Comparison of ENCODE assay signal across 9 mouse cellular contexts in genomic region chr5:5507701-5508225, GRCm38 (mm10). TPM values are rescaled to one million over a fixed set of nuclear protein-coding genes. Genes with fewer than 3 reads are reported as not detected.
DNase-seq lines count a peak whose midpoint lies in the region; ATAC-seq lines count a peak whose summit lies in the region.
"Had no signal": no experiment of that assay in that cellular context is flagged by ENCODE, and none has a peak within 500 bp of the region (broad histone marks: within the 10 kb centered on the region; RNA-seq: fewer than 3 reads in every experiment).

No protein-coding gene starts in this region.

- peaks cover 2% of the 10 kb centered on the region; the same call in 1 of the 2 replicates for H3K36me3 ChIP-seq in liver, embryonic 16.5 days (ENCODE audit: control insufficient read depth, insufficient read depth)
- H3K36me3 ChIP-seq in neural tube, embryonic 13.5 days, result 0 out of 2 replicates have a peak, but pooled peaks cover 3% of the 10 kb centered on the region

- 62% methylated on average over 20 of the region's 20 CpGs for WGBS in liver, embryonic 16.5 days (ENCODE audit: insufficient replicate concordance)
- 18% methylated on average over 20 of the region's 20 CpGs for WGBS in neural tube, embryonic 13.5 days

- no peak overlapping the region for H3K4me2 ChIP-seq in liver, embryonic 16.5 days (ENCODE audit: low read depth, low read length)
- peak overlapping the region; percentile 44 for H3K4me2 ChIP-seq in neural tube, embryonic 13.5 days

- H3K9ac ChIP-seq in liver, embryonic 16.5 days (ENCODE audit: low read depth, low read length), result no peak overlapping the region
- peak overlapping the region; percentile 52 for H3K9ac ChIP-seq in neural tube, embryonic 13.5 days

- no peaks in the 10 kb centered on the region for H3K9me3 ChIP-seq in liver, embryonic 16.5 days (replicated peaks; ENCODE audit: control insufficient read depth, low read length)
- H3K9me3 ChIP-seq in neural tube, embryonic 13.5 days, result no peaks in the 10 kb centered on the region

- peak; percentile 48 to 52 for DNase-seq in B cell, adult 2 months
- peak; percentile 73 for DNase-seq in adrenal gland, adult 2 months
- peak; percentile 61 for DNase-seq in embryo, embryonic 9.5 days (ENCODE audit: extremely low spot score)
- peak; percentile 57 to 76 for DNase-seq in heart, postnatal 10 days
- DNase-seq in kidney, postnatal 25 days, result peak; percentile 75 to 86
- DNase-seq in urinary bladder, postnatal 10 days (ENCODE audit: low spot score), result peak; percentile 19

- H3K4me1 ChIP-seq in liver, embryonic 16.5 days (ENCODE audit: control insufficient read depth, low read depth, low read length), result no peaks in the 10 kb centered on the region
- H3K4me1 ChIP-seq in neural tube, embryonic 13.5 days (replicated peaks), result peaks cover 22% of the 10 kb centered on the region

- ATAC-seq in liver, embryonic 16.5 days (ENCODE audit: low read depth), result peak; percentile 13; the same call in 1 of the 2 replicates
- peak; percentile 84 for ATAC-seq in neural tube, embryonic 13.5 days (ENCODE audit: low read depth)

- intact Hi-C loops in heart, postnatal 10 days (cut with DNase I), result no loop called here

- H3K27ac ChIP-seq in liver, embryonic 16.5 days (ENCODE audit: low read length), result no peak overlapping the region
- H3K27ac ChIP-seq in neural tube, embryonic 13.5 days (replicated peaks), result peak overlapping the region; percentile 61
- H3K27ac ChIP-seq: macrophage had no signal

- H3K4me3 ChIP-seq in liver, embryonic 16.5 days (ENCODE audit: low read depth, low read length), result no peak overlapping the region
- H3K4me3 ChIP-seq in neural tube, embryonic 13.5 days, result peak overlapping the region; percentile 13; the same call in 1 of the 2 replicates

- no peaks in the 10 kb centered on the region for H3K27me3 ChIP-seq in liver, embryonic 16.5 days (ENCODE audit: control insufficient read depth, insufficient read depth, low read depth, low read length)
- H3K27me3 ChIP-seq in neural tube, embryonic 13.5 days, result no peaks in the 10 kb centered on the region

RNA-seq across cellular contexts. Expression of gene Cldn12, which starts 7.0 kb away (rescaled TPM):
- total RNA-seq in adrenal gland, adult 2 months (2021), result 10 to 100 TPM; 18.2 to 23.7 TPM
- polyA plus RNA-seq in adrenal gland, adult 2 months (2012; rRNA removed), result 10.7 and 13.8 TPM in 2 replicates
- total RNA-seq in heart, postnatal 10 days (2021), result 10 to 100 TPM; 13.7 to 18.6 TPM
- polyA plus RNA-seq in liver, embryonic 16.5 days (2015; fragmentation: Nextera tagmentation; extraction: Ambion mirVana), result 12.1 and 13.5 TPM in 2 replicates
- polyA plus RNA-seq in neural tube, embryonic 13.5 days (2015; fragmentation: Nextera tagmentation; extraction: Ambion mirVana), result 17.1 and 23.9 TPM in 2 replicates

RNA-seq across cellular contexts. Expression of gene 1700015F17Rik, which starts 28.8 kb away (rescaled TPM):
- total RNA-seq in adrenal gland, adult 2 months (2021), result not detected
- polyA plus RNA-seq in adrenal gland, adult 2 months (2012; rRNA removed), result not detected in 2 replicates
- not detected for total RNA-seq in heart, postnatal 10 days (2021)
- polyA plus RNA-seq in liver, embryonic 16.5 days (2015; fragmentation: Nextera tagmentation; extraction: Ambion mirVana), result not detected in 2 replicates
- polyA plus RNA-seq in neural tube, embryonic 13.5 days (2015; fragmentation: Nextera tagmentation; extraction: Ambion mirVana), result not detected in 2 replicates
- polyA plus RNA-seq: macrophage had no signal

RNA-seq across cellular contexts. Expression of gene Gtpbp10, which starts 51.6 kb away (rescaled TPM):
- total RNA-seq in adrenal gland, adult 2 months (2021), result 10 to 100 TPM; 11.1 to 13.4 TPM
- polyA plus RNA-seq in adrenal gland, adult 2 months (2012; rRNA removed), result 0.33 and 0.94 TPM in 2 replicates
- 10 to 100 TPM; 11.2 to 12.0 TPM for total RNA-seq in heart, postnatal 10 days (2021)
- polyA plus RNA-seq in liver, embryonic 16.5 days (2015; fragmentation: Nextera tagmentation; extraction: Ambion mirVana), result 7.0 and 7.1 TPM in 2 replicates
- 19.1 and 20.3 TPM in 2 replicates for polyA plus RNA-seq in neural tube, embryonic 13.5 days (2015; fragmentation: Nextera tagmentation; extraction: Ambion mirVana)

Comparison
In these comparisons a context has a peak if more than half of its experiments do, and no peak if none do; other contexts are left out.
1. DNase-seq: peak in every context shown above with its lines; median percentile 80 in kidney, postnatal 25 days; 73 in adrenal gland, adult 2 months; 66 in heart, postnatal 10 days; 61 in embryo, embryonic 9.5 days; 50 in B cell, adult 2 months; 19 in urinary bladder, postnatal 10 days.